Mouse (Mus musculus): ENCODE results near the gene C9orf72. TPM values are rescaled to one million over a fixed set of nuclear protein-coding genes. Genes with fewer than 3 reads are reported as not detected.
"Not testable (repeated sequence)": the region's sequence is repeated elsewhere in the genome, so short reads cannot be mapped to it uniquely, and the experiment has no call there.

C9orf72 gene
- 9.4 and 9.8 TPM in 2 replicates for polyA plus RNA-seq (2015; fragmentation: Nextera tagmentation; extraction: Ambion mirVana)

DNA sequence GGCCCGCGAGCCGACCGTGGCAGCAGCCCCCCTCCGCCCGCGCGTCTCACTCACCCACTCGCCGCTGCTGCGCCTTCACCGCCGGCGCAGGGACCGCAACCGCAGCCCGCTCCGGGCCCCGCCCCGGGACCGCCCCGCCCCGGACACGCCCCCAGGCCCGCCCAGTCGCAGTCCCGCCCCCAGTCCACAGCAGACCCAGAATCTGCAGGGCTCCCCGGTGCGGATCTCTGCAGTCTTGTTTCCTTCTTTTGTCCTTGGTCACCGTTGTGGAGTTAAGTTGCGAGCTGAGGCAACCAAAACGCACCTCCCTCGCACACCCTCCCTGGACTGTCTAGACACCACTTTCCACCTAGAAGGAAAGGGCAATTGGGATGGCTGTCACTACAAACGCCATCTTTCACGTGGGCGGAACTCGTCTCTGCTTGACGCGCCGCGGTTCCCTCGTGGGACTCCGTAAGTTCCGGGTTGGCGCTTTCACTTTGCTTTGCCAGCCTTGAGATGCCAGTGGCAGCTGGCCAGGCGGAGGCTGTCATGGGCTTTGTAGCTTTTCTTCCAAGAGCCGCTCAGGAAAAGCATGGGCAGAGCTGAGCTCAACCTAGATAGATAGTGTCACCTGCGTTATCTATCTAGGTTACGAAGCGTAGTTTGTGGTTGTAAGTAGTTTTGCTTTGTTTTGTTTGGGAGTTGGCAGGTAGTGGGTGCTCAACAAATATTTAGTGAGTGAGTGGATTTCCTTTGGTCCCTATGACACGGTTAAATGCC lies at the start of gene C9orf72:
TSS of gene C9orf72 (minus strand) at position 442 of the 762 bp plus-strand sequence.
- under 1% methylated on average over 44 of the region's 51 CpGs for WGBS
- H3K27ac ChIP-seq = peak within 1 kb of the TSS; percentile 77
- H3K36me3 ChIP-seq = no peaks in the 10 kb centered on the region
- no peaks in the 10 kb centered on the region for H3K27me3 ChIP-seq
- ATAC-seq (ENCODE audit: insufficient number of reproducible peaks, low FRiP score, low TSS enrichment, low read depth) = peak; percentile 97
- peak within 1 kb of the TSS; percentile 81 for H3K4me3 ChIP-seq
- H3K4me1 ChIP-seq = 0 out of 2 replicates have a peak, but pooled peaks cover 2% of the 10 kb centered on the region
- peak within 1 kb of the TSS; percentile 78 for H3K4me2 ChIP-seq
- no peaks in the 10 kb centered on the region for H3K9me3 ChIP-seq
- peak within 1 kb of the TSS; percentile 80 for H3K9ac ChIP-seq

GRCm38 (mm10) chr4:35259006-35259405 lies 33.0 kb upstream of the C9orf72 start:
- Histone ChIP-seq H3K27ac (no peak overlapping the region), H3K4me2 (no peak overlapping the region), H3K27me3 (no peaks in the 10 kb centered on the region), H3K4me1 (no peaks in the 10 kb centered on the region), H3K36me3 (no peaks in the 10 kb centered on the region), H3K4me3 (no peak overlapping the region), H3K9ac (no peak overlapping the region), H3K9me3 (no peaks in the 10 kb centered on the region)
- 70% methylated on average over 9 of the region's 9 CpGs for WGBS
- ATAC-seq (ENCODE audit: insufficient number of reproducible peaks, low FRiP score, low TSS enrichment, low read depth) = no peak

GRCm38 (mm10) chr4:35244023-35244422 lies 18.0 kb upstream of the C9orf72 start:
- no peak overlapping the region for H3K4me3 ChIP-seq
- no peaks in the 10 kb centered on the region for H3K4me1 ChIP-seq
- no peaks in the 10 kb centered on the region for H3K36me3 ChIP-seq
- H3K9me3 ChIP-seq = no peaks in the 10 kb centered on the region
- H3K9ac ChIP-seq = no peak overlapping the region
- no peak for ATAC-seq (ENCODE audit: insufficient number of reproducible peaks, low FRiP score, low TSS enrichment, low read depth)
- H3K27me3 ChIP-seq = no peaks in the 10 kb centered on the region
- WGBS = 57% methylated on average over 1 of the region's 1 CpGs
- no peak overlapping the region for H3K27ac ChIP-seq
- no peak overlapping the region for H3K4me2 ChIP-seq

DNA sequence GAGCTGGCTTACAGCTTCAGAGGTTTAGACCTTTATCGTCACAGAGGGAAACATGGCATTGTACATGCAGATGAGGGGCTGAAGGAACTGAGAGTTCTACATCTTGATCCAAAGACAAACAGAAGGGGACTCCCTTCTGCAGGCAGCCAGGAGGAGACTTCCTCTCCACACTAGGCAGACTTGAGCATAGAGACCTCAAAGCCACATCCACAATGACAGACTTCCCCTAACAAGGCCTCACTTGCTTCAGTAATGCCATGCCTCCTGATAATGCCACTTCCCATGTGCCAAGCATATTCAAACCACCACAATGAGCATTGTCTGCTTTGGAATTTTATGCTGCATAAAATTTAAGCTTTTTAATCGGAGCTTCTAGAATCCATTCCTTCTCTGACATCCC lies 15.8 kb upstream of the C9orf72 start:
- Histone ChIP-seq H3K9me3 (no peaks in the 10 kb centered on the region), H3K36me3 (no peaks in the 10 kb centered on the region), H3K4me1 (no peaks in the 10 kb centered on the region), H3K9ac (no peak overlapping the region), H3K27ac (no peak overlapping the region), H3K4me3 (no peak overlapping the region), H3K4me2 (no peak overlapping the region), H3K27me3 (no peaks in the 10 kb centered on the region)
- 83% methylated on average over 2 of the region's 2 CpGs for WGBS
- no peak for ATAC-seq (ENCODE audit: insufficient number of reproducible peaks, low FRiP score, low TSS enrichment, low read depth)

DNA sequence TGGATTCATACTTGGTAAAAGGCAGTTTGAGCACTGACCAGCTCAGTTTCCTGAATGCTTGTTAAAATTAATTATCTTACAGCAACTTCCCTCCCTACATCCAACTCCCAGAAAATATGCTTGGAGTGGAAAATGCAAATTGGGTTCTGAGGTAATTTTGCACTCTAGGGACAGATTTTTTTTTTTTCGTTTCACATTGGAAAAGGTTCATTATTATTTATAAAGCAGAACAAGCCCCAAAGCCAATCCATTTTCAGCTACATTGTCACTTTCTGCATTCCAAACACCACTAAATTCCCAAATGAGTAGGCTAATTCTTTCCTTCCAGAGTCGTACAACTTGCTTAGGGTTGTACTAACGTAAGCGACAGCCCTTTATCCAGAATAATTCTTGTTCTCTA lies 12.7 kb upstream of the C9orf72 start:
- ATAC-seq (ENCODE audit: insufficient number of reproducible peaks, low FRiP score, low TSS enrichment, low read depth) = no peak
- no peak overlapping the region for H3K9ac ChIP-seq
- H3K4me3 ChIP-seq = no peak overlapping the region
- WGBS = 67% methylated on average over 4 of the region's 4 CpGs
- H3K4me1 ChIP-seq = no peaks in the 10 kb centered on the region
- H3K36me3 ChIP-seq = no peaks in the 10 kb centered on the region
- H3K27ac ChIP-seq = no peak overlapping the region
- H3K4me2 ChIP-seq = no peak overlapping the region
- no peaks in the 10 kb centered on the region for H3K27me3 ChIP-seq
- no peaks in the 10 kb centered on the region for H3K9me3 ChIP-seq

- not testable (repeated sequence) for H3K27ac ChIP-seq; H3K4me3 ChIP-seq; H3K9ac ChIP-seq; H3K27me3 ChIP-seq; H3K36me3 ChIP-seq; H3K4me2 ChIP-seq; H3K9me3 ChIP-seq; ATAC-seq (ENCODE audit: insufficient number of reproducible peaks, low FRiP score, low TSS enrichment, low read depth); H3K4me1 ChIP-seq
- WGBS = 88% methylated on average over 3 of the region's 3 CpGs
Measured at GRCm38 (mm10) chr4:35238240-35238639, 12.3 kb upstream of the C9orf72 start.

DNA sequence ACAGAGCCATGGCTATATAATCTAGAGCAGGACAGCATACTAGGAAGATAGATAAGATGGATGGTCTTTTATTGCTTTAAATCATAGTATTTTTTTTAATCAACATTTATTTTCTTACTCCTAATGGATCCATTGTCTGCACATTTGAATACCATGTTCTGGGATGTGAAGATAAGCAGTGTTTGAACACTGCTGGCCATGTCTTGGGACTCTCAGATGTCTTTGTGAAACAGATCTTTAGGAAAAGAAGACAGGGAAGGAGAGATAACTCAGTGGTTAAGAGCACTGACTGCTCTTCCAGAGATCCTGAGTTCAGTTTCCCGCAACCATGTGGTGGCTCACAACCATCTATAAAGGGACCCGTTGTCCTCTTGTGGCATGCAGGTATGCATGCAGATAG lies 10.3 kb upstream of the C9orf72 start:
- Histone ChIP-seq H3K4me3 (no peak overlapping the region), H3K9me3 (no peaks in the 10 kb centered on the region), H3K9ac (no peak overlapping the region), H3K4me1 (no peaks in the 10 kb centered on the region), H3K27ac (no peak overlapping the region), H3K4me2 (no peak overlapping the region), H3K27me3 (no peaks in the 10 kb centered on the region), H3K36me3 (no peaks in the 10 kb centered on the region)
- 85% methylated on average over 2 of the region's 2 CpGs for WGBS
- ATAC-seq (ENCODE audit: insufficient number of reproducible peaks, low FRiP score, low TSS enrichment, low read depth) = no peak

DNA sequence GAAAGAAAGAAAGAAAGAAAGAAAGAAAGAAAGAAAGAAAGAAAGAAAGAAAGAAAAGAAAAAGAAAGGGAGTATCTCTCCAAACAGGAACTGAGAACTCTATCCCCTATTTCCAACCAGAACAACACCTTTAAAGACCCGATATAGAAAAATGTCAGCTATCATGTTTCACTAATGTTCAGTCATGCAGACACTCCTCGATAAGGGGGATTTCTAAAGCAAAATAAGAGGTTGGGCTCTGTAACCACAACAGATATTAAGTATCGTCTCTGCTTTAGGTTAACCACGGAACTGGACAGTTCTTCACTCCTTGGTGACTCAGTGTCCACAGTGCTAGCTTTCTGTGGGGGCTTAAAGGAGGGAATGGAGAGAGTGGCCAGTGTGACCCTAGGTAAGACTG lies 2.3 kb upstream of the C9orf72 start:
- Histone ChIP-seq H3K9me3 (no peaks in the 10 kb centered on the region), H3K27me3 (no peaks in the 10 kb centered on the region), H3K4me3 (no peak overlapping the region), H3K4me2 (no peak overlapping the region), H3K36me3 (no peaks in the 10 kb centered on the region), H3K27ac (no peak overlapping the region), H3K9ac (no peak overlapping the region), H3K4me1 (0 out of 2 replicates have a peak, but pooled peaks cover 2% of the 10 kb centered on the region)
- ATAC-seq (ENCODE audit: insufficient number of reproducible peaks, low FRiP score, low TSS enrichment, low read depth) = no peak
- WGBS = 68% methylated on average over 4 of the region's 4 CpGs

DNA sequence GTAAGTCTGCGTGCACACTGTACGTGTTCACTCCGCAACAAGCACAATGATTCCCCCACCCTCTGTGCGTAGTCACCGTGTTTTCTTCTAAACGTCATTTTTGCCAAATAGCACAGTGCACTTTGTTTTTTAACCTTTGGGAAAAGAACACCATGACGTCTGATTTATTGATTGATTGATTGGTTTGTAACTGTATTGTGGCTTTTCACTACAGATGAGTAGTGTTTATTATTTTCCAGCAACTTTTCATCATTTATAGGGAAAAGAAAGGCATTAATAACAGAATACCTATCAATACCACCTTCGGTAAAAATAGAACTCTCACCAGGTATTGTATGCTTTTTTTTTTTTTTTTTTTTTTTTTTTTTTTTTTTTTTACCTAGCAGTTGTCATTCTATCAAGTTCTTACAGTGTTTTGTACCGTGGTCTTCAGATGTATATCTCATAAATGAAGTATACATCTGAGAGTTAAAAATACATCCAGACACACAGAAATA lies 569 bp upstream of the C9orf72 start:
- H3K36me3 ChIP-seq = no peaks in the 10 kb centered on the region
- peak overlapping the region; percentile 48 for H3K9ac ChIP-seq
- ATAC-seq (ENCODE audit: insufficient number of reproducible peaks, low FRiP score, low TSS enrichment, low read depth) = no peak; the same call in 1 of the 2 replicates

DNA sequence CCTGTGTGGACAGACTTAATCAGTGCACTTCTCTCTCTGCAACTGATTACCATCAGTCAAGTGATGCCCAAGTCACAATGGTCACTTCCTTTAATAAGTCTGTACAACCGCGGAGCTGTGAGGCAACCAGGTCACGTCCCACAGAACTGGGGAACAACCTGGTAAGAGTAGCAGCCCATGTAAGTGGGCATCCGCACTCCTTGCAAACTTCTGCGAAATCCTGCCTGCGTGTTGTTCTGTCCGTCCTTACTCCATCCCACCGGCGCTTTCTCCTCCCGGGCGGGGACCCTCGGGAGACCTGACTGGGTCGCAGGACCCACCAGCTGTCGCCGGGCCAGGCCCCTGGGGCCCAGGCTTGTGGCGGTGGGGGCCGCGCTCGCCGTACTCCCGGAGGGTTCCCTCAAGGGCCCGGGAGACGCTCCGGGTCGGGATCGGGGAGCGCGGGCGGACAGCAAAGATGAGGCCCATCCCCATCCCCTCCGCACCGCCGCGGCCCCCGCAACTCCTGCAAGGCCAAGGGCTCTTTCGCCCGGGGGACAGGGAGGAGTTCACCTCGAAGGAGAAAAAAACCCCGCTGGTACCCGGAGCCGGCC lies 738 bp downstream of the C9orf72 start:
- WGBS = under 1% methylated on average over 40 of the region's 40 CpGs

More for the DNA sequence above, 569 bp upstream of the C9orf72 start:
- H3K9me3 ChIP-seq = no peaks in the 10 kb centered on the region
- H3K27ac ChIP-seq = peak overlapping the region; percentile 77
- no peaks in the 10 kb centered on the region for H3K27me3 ChIP-seq
- 13% methylated on average over 9 of the region's 9 CpGs for WGBS
- H3K4me2 ChIP-seq = peak overlapping the region; percentile 78
- H3K4me3 ChIP-seq = peak overlapping the region; percentile 81
- H3K4me1 ChIP-seq = 0 out of 2 replicates have a peak, but pooled peaks cover 2% of the 10 kb centered on the region

DNA sequence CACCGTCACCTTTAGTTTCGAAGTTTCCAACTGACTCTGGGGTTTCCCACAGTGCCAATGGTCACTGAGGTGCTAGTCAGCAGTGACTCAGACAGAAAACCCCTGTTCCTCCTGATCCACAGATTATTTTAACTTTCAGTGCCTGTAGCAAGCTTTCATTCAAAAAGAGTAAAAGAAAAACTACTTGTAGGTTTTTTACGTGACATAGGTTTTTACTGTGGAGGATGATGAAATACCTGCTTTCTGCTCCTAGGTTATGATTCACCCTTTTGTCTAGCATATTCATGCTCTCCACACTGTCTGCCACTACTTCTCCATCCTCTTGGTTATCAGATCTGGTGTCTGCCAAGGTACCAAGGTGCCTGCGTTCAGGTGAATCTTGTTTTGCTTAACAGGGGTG lies 1.9 kb downstream of the C9orf72 start:
- no peak overlapping the region for H3K9ac ChIP-seq
- H3K9me3 ChIP-seq = no peaks in the 10 kb centered on the region
- no peak overlapping the region for H3K4me3 ChIP-seq
- 0 out of 2 replicates have a peak, but pooled peaks cover 2% of the 10 kb centered on the region for H3K4me1 ChIP-seq
- H3K36me3 ChIP-seq = no peaks in the 10 kb centered on the region
- no peaks in the 10 kb centered on the region for H3K27me3 ChIP-seq
- ATAC-seq (ENCODE audit: insufficient number of reproducible peaks, low FRiP score, low TSS enrichment, low read depth) = no peak
- no peak overlapping the region for H3K27ac ChIP-seq
- WGBS = 81% methylated on average over 4 of the region's 4 CpGs
- H3K4me2 ChIP-seq = no peak overlapping the region

More for the DNA sequence above, 738 bp downstream of the C9orf72 start:
- Histone ChIP-seq H3K4me3 (peak overlapping the region; percentile 81), H3K4me2 (peak overlapping the region; percentile 78), H3K27ac (peak overlapping the region; percentile 52; the same call in 1 of the 2 replicates), H3K9me3 (no peaks in the 10 kb centered on the region), H3K4me1 (0 out of 2 replicates have a peak, but pooled peaks cover 2% of the 10 kb centered on the region), H3K27me3 (no peaks in the 10 kb centered on the region), H3K9ac (peak overlapping the region; percentile 80), H3K36me3 (no peaks in the 10 kb centered on the region)
- ATAC-seq (ENCODE audit: insufficient number of reproducible peaks, low FRiP score, low TSS enrichment, low read depth) = peak; percentile 74

- no peak overlapping the region for H3K4me2 ChIP-seq
- no peaks in the 10 kb centered on the region for H3K36me3 ChIP-seq
- WGBS = 77% methylated on average over 5 of the region's 5 CpGs
- no peak overlapping the region for H3K27ac ChIP-seq
- H3K4me1 ChIP-seq = 0 out of 2 replicates have a peak, but pooled peaks cover 2% of the 10 kb centered on the region
- H3K9ac ChIP-seq = no peak overlapping the region
- ATAC-seq (ENCODE audit: insufficient number of reproducible peaks, low FRiP score, low TSS enrichment, low read depth) = no peak
- H3K9me3 ChIP-seq = no peaks in the 10 kb centered on the region
- no peak overlapping the region for H3K4me3 ChIP-seq
- no peaks in the 10 kb centered on the region for H3K27me3 ChIP-seq
Measured at GRCm38 (mm10) chr4:35223376-35223988, 2.5 kb downstream of the C9orf72 start.
